Mouse (Mus musculus): Measurements from ENCODE around the gene Ruvbl1.

GRCm38 (mm10) chr6:88443446-88443845, 21.8 kb upstream of the Ruvbl1 start:
- no peak for TF ChIP-seq TAL1 (IDR thresholded peaks at IDR 0.05; ENCODE audit: low read length)
- no peak for TF ChIP-seq GATA1 (IDR thresholded peaks at IDR 0.05; ENCODE audit: low read length)

Measured in erythroblast, embryonic 14.5 days (primary cell).